Mouse (Mus musculus) cerebellum, adult 18-20 months (tissue): Measurements from ENCODE around the gene Fignl2.
"Not testable (repeated sequence)": the region's sequence is repeated elsewhere in the genome, so short reads cannot be mapped to it uniquely, and the experiment has no call there.

Experiments
- DNase-seq, 2 experiments: peaks; one replicate each; pipeline ENCODE4 v3.0.0; 2021

Fignl2 gene

DNA sequence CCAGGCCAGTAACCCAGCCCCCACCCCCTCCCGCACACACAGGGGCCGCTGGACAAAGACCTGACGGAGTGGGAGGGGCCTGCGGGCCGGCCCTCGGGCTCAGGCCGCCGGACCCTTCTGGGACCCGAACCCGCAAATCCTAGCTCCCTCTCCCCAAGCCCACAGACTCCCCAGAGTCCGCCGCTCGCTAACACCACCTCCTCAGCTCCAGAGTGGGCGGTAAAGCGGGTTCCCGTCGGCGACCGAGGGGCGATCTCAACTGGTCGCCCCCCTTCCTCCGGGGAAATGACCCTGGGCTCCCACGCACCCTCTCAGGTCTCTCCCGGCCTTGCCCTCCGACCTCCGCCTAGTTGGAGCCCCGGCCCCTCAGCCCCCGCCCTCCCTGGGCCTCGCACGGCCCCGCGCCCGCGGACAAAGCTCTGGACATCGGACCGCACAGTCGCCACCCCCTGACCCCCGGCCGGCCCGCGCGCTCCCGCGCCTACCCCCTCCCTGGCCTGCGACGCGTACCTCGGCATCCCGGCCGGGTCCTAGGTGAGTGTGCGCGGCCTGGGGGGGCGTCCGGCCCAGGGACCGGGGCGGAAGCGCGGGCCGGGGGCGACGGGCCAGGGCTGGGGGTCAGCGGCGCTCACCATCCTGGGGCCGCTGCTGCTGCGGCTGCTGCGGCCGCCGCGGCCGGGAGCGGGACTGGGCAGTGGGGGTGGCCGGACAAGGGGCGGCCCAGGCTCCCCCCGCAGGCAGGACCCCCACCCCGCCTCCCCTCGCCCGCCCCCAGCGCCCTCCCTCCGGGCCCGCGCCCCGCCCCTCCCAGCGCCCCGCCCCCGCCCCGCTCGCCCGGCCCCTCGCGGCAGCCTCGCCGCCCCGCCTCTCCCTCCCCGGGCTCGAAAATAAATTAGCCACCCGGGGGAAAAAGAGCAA is at the start of gene Fignl2:
TSS of gene Fignl2 (minus strand) at position 755 of the 918 bp plus-strand sequence.
- peak in 1 of 2 experiments; percentile 15 for DNase-seq

DNA sequence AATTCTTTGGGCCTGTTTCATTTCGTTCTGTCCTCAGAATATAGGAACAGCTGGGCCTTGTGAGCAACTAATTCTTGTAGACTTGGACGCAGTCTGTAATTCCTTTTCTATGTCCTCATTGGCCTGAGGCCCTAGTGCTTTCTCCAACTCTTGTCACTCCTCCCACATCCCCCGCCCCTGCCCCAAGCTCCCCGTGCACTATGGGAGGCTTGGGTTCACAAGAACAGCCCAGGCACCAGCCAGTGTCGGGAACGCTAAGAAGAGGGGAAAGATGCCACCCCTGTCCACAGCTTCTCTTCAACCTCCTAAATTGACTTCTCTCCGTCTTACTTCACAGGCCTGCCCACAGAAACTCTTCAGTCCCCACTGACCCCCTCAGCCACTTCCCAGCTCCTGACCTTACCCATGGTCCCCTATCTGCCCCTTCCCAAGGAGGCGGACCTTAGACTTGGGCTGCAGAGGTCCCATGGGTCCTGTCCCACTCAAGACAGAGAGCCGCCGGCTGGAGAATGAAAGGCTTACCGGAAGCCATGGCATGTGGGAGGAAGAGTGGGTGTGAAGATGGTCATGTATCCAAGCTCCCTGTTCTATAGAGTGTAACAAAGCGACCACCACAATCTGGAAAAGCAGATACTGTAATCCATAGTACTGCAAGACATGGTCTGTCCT is 48.6 kb upstream of the Fignl2 start:
- DNase-seq, result no peak

DNA sequence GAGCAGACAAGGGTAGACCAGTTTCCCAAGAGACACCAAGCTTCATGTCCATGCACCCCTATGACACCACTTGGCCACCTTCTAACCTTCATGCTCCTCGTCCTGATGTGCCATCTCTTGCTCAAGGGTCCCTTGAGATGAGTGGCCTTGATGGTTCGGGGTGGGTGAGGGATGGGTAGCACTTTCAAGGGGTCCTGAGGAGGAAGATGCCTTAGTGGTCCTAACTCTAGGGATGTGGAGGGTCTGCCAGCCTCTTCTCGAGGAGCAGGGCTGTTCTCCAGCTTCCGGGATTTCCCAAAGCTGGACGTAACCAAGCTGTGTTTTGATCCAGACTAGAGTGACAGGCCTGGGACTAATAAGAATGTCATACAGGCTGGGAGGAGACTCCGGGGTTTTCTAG is 47.2 kb upstream of the Fignl2 start:
- no peak for DNase-seq

DNA sequence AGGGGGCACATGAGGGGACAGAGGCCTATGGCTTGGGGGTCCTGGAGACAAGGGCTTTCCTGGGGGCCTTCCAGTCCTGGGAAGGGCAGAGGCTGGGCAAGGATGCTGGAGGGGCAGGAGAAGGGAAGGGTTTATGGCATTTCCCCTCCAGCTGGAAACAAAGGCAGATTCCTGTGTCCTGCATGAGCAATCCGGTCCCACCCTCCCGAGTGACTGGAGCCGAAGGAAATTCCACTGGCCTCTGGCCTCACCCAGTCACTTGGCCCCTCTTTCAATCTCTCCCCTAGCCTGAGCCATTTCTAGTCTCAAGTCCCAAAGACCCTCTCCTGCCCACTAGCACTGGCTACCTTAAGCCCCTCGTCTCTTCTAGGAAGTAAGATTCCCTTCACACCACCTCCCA is 44.8 kb upstream of the Fignl2 start:
- DNase-seq, result no peak

DNA sequence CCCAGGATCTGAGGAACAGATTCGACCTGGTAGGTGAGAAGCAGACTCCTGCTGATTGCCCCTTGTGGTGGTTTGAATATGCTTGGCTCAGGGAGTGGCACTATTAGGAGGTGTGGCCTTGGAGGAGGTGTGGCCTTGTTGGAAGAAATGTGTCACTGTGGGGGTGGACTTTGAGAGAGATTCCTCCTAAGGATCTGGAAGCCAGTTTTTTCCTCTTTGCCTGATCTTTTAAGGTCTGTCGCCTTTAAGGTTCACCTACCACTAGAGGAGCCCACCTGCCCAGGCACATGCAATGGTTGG is 43.9 kb upstream of the Fignl2 start:
- no peak for DNase-seq

DNA sequence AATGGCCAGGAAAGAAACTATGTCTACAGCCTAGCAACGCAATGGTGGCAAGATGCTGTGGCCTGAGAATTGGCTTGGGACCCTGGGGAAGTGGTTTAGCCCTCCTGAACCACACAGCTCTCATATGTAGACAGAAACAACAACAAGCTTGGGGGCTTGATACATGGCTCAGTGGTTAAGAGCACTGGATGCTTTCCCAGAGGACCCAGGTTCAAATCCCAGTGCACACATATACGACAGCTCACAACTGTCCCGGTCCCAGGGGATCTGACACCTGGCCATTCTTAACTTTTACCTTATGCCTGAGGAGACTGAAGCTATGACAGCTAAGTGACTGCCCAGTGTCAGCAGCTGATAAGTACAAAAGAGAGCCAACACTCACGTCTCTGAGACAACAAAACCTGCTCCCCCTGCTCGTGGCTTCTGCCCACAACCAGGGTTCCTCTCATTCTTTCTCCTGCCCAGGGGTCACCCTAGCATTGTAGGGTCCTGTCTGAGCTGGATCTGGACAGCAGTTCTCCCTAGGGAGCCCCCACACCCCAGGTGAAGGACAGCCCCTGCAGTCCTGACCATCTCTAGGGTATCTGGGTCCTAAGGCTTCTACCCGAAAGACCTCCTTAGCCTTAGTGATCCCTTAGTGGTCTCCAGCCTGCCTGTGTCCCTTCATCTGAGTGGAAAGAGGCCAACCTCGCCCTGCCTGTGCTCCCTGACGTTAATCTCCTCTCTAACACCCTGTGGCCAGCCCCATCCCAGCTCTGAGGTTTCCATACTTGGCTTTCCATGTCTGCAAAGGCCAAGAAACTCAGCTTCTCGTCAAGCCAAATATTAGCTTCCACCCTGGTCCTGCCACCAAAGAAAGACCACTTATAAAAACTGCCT is 43.3 kb upstream of the Fignl2 start:
- no peak for DNase-seq

DNA sequence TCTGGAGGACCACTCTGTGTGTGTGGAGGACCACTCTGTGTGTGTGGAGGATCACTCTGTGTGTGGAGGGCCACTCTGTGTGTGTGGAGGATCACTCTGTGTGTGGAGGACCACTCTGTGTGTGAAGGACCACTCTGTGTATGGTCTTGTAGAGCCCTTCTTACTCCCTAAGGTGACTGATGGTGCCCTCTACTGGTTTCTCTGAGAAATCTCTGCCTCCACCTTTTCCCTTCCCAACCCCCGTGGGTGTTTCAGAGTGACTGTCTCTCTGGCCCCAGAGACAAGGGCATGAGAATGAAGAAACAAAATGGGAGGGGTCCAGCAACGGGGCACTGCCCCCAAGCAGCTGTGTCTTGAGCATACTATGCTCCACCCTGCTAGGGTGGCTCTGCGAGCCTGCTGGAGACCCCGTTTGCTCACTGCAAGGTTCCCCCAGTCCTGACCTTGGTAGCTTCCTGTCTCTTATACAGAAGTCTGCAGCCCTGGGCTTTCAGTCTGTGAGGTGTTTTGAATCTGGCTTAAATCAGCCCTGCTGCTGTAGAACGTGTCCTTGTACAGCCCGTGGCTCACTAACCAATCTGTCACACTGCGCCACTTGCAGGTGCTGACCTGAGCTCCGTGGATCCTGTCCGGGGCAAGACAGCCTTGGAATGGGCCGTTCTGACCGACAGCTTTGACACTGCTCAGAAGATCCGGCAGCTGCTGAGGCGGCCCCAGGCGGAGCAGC is 40.2 kb upstream of the Fignl2 start:
- no peak for DNase-seq

DNA sequence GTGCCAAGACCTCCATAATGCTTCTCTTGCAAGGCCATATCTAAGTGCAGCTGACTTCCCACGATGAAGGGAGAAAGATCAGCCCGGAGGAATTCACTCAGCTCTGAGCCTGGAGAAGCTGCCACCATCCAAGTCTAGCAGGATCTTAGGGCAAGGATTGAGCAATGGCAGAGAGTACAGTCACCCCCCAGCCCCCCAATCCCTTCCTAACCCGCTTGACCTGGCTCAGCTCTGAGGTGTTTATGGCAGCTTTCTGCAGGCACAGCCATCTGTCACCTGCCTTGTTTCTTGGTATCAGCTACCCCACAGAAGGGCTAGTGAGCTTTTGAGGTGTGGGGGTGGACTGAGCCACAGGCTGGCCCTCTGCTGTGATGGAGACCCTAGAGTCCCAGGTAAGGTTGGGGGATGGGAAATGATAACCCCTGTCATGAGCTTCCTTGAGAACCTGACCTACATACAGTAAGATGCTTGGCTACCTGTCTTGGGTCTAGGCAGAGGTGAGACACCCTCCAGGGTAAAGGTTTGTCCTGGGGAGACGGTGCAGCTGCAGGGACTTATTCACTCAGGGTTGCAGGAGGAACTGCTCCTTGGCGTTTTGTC is 37.2 kb upstream of the Fignl2 start, which contains the start of gene Ankrd33:
TSS of gene Ankrd33 (plus strand) at position 245 of the 600 bp plus-strand sequence.
- DNase-seq, result no peak

DNA sequence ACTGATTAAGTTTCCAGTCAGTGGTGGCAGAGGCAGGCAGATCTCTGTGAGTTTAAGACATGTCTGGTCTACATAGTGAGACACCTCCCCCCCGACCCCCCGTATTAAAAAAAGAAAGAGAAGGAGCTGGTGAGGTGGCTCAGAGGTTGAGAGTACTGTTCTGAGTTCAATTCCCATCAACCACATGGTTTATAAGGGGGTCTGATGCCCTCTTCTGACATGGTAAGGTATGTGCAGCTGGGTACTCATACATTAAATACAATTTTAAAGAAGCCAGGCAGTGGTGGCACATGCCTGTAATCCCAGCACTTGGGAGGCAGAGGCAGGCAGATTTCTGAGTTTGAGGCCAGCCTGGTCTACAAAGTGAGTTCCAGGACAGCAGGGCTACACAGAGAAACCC is 35.4 kb upstream of the Fignl2 start:
- DNase-seq, result not testable (repeated sequence)

DNA sequence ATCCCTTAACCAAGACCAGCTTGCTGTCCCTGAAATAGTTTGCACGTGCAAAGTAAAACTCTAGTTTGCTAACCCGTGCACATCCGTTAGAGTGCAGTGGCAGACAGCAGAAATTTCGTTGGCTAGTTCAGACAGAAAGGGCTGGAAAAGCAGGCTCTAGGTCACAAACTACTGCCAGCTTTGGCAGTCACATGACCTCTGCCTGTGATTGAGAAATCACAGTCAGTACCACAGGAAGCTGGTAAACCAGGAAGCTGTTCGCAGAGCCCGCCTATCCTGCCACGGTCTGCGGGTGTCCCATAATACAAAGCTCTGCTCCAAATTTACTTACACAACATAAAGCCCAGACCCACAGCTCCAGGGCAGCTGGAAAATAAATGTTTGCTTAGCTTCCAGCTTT is 34.8 kb upstream of the Fignl2 start:
- DNase-seq, result no peak

DNA sequence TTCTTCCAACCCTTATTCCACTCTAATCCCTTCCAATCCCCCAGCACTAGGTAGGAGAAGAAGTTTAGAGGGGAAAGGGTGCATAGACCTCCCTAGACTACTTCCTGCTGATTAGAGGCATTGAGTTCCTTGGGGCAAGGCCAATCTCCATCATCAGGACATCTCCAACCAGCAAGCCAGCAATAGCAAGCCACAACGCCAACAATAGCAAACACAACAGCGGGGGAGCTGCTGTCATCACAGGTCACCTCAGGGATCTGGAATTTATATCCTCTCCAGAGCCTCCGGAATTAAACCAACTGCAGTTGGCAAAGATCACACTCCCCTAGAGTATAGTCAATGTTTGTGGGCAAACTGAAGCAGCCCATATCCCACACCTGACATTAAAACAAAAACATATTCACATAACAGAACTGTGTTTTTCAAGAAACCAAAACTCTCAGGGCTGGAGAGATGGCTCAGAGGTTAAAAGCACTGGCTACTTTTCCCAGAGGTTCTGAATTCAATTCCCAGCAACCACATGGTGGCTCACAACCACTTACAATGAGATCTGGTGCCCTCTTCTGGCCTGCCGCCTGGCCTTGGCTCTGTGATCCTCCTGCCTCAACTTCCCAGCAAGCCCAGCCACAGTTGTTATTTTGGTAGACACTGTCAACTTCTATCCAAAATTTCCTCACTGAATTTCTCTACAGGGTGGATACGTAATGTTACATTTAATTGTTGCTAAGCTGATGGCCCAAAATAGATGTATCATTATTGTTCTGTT is 29.7 kb upstream of the Fignl2 start:
- no peak for DNase-seq

DNA sequence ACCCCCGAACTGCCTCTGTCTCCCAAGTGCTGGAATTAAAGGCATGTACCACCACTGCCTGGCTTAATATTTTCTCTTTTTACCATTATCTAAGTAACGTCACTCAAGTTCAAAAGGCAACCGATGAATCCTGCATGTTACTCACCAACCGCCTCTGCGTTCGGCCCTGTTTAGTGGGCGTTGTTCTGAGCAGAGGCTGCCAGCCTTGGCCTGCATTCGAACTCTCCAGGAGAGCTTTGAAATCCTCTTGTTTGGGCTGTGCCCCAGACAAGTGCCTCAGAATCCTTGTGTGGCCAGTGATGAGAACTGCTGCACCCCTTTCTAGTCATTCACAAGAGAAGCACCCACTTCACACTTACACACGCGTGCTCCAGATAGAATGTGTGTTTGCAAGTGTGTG is 27.6 kb upstream of the Fignl2 start:
- DNase-seq, result no peak

DNA sequence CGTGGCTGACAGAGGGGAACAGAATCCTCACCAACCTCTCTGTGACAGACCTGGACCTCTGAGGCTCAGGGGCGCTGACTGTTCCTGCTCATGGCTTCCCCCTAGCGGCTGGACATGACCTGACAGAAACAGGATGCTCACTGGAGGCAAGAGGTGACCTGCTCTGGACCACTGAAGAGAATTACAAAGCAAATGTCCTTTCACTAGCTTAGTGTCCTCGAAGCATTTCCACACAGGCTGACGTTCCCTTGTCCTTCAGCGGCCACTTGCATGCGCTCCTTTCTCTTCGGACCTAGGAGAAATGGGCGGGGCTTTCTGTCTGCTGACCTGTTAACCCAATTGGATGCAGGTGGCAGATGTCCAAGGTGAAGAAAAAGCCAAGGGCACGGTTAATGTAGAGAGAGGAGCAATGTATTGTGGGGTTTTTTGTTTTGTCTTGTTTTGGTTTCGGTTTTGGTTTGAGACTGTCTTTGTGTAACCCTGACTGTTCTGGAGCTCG is 27.2 kb upstream of the Fignl2 start:
- peak; percentile 75 to 80 for DNase-seq

DNA sequence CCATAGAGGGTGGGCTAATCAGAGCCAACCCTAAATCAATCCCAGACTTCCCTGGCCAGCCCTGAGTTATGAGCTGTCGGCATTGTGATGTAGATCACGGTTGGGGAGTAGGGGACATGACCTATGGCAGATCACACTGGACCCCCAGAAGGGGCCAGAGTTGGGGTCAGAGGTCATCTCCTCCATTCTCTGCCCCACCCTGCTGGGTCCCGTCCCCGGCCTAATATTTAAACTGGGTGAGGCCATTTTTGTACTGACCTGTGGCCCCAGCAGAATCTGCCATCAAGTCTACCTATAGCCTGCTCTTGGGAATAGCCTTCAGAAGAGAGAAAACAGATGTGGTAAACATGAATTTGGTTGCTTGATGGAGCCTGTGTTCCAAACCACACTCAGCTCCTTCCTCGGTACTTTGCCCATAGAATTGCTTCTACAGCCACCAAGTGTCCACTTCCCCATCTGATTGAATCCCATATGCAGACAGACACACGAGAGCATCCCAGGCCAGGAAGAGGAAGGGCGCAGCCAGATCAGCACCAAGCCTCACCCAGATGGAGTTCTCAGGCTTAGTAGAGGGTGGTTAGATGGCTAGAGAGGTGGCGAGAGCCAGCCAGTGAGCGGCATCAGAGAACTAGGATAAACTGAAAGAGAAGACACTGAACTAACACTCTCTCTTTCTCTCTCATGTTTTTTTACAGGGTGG is 25.4 kb upstream of the Fignl2 start:
- no peak for DNase-seq

DNA sequence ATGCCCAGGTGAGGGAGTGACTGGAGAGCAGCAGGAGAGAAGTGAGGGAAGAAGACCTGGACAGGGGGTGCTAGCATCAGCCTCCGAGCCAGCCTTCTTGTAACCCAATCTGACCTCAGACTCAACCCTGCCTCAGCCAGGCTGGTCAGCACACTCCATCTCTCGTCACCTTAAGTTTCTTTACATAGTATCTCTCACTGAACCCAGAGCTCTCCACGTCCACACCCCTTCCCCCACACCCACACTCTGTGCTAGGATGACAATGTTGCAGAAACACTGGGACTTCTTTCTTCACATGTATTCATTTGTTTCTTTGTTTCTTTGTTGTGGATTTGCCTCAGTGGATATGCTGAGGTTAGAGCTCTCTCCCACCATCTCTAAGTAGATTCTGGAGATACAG is 22.6 kb upstream of the Fignl2 start:
- no peak for DNase-seq

DNA sequence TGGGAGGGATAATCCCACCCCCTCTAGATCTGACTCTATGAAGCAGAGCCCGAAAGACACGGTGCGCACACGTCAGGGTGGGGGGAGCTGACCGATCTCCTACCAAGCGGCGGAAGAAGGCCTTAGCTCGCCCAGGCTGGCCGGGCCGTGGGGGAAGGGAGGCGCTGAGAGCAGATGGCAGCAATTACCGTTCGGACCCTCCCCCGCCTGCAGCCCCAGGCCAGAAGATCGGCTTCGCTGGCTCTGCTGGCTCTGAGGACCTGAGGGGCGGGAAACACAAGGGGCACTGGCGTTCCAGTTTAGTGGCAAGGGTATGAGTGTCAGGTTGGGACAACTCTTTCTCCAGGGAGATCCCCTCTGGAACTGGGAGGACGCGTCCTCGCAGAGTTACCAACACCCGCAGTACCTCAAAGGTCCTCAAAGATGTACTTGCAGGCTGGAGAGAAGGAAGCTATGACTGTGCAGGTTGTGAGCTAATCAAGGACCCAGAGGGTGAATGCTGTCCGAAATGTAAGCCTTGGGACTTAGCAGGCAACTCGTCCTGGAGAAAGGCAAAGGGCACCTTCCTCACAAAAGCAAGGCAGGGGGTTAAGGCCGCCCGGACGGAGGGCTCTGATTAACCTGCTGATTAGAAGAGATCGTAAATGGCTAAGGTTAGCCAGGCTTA is 19.8 kb upstream of the Fignl2 start:
- DNase-seq, result peak in 1 of 2 experiments; percentile 20

DNA sequence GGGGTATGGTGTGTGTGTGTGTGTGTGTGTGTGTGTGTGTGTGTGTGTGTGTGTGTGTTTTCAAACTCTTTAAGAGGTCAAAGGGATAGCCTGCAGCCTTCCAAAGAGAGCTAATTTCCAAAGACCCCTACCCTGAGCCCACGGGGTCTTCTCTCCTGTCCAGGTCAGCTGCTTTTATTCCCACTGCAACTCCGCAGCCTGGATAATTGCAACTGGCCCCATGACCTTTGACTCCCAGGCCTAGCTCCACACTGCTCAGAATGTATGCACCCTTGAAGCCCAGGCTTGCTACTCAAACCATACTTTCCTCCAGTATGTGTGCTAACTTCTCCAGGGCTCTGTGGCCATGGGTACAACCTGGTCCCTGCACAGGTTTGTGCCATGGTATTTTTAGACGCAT is 17.0 kb upstream of the Fignl2 start:
- no peak for DNase-seq

DNA sequence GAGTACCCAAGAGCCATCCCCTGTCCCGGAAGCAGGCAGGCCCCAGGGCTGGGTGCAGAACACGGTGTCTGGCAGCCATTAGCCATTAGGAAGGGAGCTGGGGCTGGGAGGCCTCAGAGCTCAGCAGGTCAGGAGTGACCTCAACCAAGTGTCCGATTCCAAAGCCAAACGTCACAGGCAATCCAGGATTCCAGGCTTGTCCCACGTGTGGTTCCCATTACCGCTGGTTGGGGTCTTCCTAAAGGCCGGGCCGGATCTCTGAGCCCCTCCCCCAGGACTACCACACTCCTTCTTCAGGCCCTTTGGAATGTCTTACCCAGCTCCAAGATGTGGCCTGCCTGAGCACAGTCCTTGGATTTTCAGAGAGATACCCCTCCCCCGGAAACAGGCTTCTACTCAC is 16.6 kb upstream of the Fignl2 start:
- no peak for DNase-seq

DNA sequence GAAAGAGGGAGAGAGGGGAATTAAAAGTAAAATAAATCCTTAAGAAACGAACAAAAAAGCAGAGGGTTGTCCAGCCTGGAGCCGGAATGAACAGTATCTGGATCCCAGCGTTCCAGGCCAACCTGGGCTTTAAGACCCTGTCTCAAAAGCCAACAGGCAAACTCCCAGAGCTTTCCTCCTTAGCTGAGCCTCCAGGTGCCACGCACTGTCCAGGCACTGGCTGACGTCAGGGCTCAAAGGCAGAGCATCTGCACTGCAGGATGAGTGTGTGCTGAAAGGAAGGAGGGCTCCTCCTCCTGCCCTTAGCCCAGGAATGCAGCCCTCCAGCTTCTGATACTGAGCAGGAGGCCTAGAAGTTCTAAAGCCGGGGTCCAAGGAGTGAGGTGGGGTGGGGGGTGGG is 15.6 kb upstream of the Fignl2 start:
- DNase-seq, result no peak
